Mouse (Mus musculus) urinary bladder, adult 2 months (tissue): Measurements from ENCODE around the gene Ccp110. TPM values are rescaled to one million over a fixed set of nuclear protein-coding genes. Genes with fewer than 3 reads are reported as not detected.

Experiments
- DNase-seq: peaks from one replicate; pipeline ENCODE4 v3.0.0; 2022; ENCODE audit warnings: low spot score
- polyA plus RNA-seq: library from polyadenylated mRNA; depleted of rRNA; stranded (reverse); fragments of >200 nt; gene quantifications from 2 replicates; pipeline ENCODE4 v1.2.3, GENCODE M21; 2012; rRNA removed

The Ccp110 gene
- 9.1 and 11.7 TPM in 2 replicates for polyA plus RNA-seq

- DNase-seq: peak; percentile 67
These were observed at the start of gene Ccp110 for GRCm38 (mm10) chr7:118712228-118713173. Ccp110 (plus strand) TSS chr7:118712552.

- no peak for DNase-seq
These were observed 44.6 kb upstream of the Ccp110 start for GRCm38 (mm10) chr7:118667773-118668172.

- no peak for DNase-seq
These were observed 42.2 kb upstream of the Ccp110 start for GRCm38 (mm10) chr7:118670142-118670541.

GRCm38 (mm10) chr7:118676826-118677225, 35.5 kb upstream of the Ccp110 start:
- DNase-seq: no peak

- peak; percentile 53 for DNase-seq
These were observed 24.2 kb upstream of the Ccp110 start for GRCm38 (mm10) chr7:118688199-118688598.

- DNase-seq: no peak
These were observed 23.3 kb upstream of the Ccp110 start for GRCm38 (mm10) chr7:118689088-118689487.

GRCm38 (mm10) chr7:118691287-118691686, 21.1 kb upstream of the Ccp110 start:
- no peak for DNase-seq

- no peak for DNase-seq
These were observed 16.2 kb upstream of the Ccp110 start for GRCm38 (mm10) chr7:118696146-118696545.

- no peak for DNase-seq
These were observed 15.2 kb upstream of the Ccp110 start for GRCm38 (mm10) chr7:118697168-118697567.

- no peak for DNase-seq
These were observed 13.5 kb upstream of the Ccp110 start for GRCm38 (mm10) chr7:118698882-118699281.

GRCm38 (mm10) chr7:118703144-118703561, 9.2 kb upstream of the Ccp110 start:
- no peak for DNase-seq

GRCm38 (mm10) chr7:118704001-118704850, 8.1 kb upstream of the Ccp110 start:
- DNase-seq: no peak

- DNase-seq: peak; percentile 79
These were observed 7.0 kb upstream of the Ccp110 start, which contains the start of gene Gde1 for GRCm38 (mm10) chr7:118705101-118705961. Gde1 (minus strand) TSS chr7:118705778.

GRCm38 (mm10) chr7:118706051-118706450, 6.3 kb upstream of the Ccp110 start:
- no peak for DNase-seq

- no peak for DNase-seq
These were observed 5.9 kb upstream of the Ccp110 start for GRCm38 (mm10) chr7:118706488-118706887.

- DNase-seq: no peak
These were observed 5.1 kb upstream of the Ccp110 start for GRCm38 (mm10) chr7:118707216-118707615.

GRCm38 (mm10) chr7:118708002-118708401, 4.3 kb upstream of the Ccp110 start:
- DNase-seq: no peak

GRCm38 (mm10) chr7:118710776-118711175, 1.6 kb upstream of the Ccp110 start:
- DNase-seq: no peak

GRCm38 (mm10) chr7:118714873-118715272, 2.5 kb downstream of the Ccp110 start:
- no peak for DNase-seq

- DNase-seq: no peak
These were observed 5.7 kb downstream of the Ccp110 start for GRCm38 (mm10) chr7:118718066-118718465.

- DNase-seq: no peak
These were observed 11.6 kb downstream of the Ccp110 start for GRCm38 (mm10) chr7:118723927-118724326.
